ENCODE assay signal across 24 mouse cellular contexts in the genomic region with DNA sequence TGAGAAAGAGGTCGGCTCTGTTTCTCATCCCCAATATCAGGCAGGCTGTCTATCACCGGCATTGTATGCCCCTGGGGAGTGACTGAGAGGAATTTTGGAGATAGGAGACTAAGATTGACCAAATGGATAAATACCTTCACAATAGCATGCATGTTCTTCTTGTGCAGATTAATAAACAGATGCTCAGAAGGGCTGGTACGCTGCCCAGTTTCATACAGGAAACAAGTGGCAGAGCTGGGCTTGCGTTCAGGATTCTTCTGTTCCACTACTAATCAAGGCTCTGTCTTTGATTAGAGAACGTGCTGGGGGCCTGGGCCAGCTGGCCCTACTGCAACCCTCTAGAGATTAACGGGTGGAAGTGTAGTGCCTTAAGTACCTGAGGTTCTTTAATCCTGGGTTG. TPM values are rescaled to one million over a fixed set of nuclear protein-coding genes. Genes with fewer than 3 reads are reported as not detected.
DNase-seq lines count a peak whose midpoint lies in the region; ATAC-seq lines count a peak whose summit lies in the region.
"Had no signal": no experiment of that assay in that cellular context is flagged by ENCODE, and none has a peak within 500 bp of the region (broad histone marks: within the 10 kb centered on the region; RNA-seq: fewer than 3 reads in every experiment).

No protein-coding gene starts in this region.

- H3K4me1 ChIP-seq in neural tube, embryonic 15.5 days, result peaks cover 20% of the 10 kb centered on the region
- peaks cover 23% of the 10 kb centered on the region for H3K4me1 ChIP-seq in forebrain, embryonic 15.5 days

- H3K4me2 ChIP-seq in neural tube, embryonic 15.5 days, result no peak overlapping the region
- H3K4me2 ChIP-seq in forebrain, embryonic 15.5 days (replicated peaks), result no peak overlapping the region
- H3K4me2 ChIP-seq: embryonic facial prominence, embryonic 13.5 days; hindbrain, embryonic 15.5 days; midbrain, embryonic 12.5 days had no signal

- H3K4me3 ChIP-seq in neural tube, embryonic 15.5 days (replicated peaks), result no peak overlapping the region
- H3K4me3 ChIP-seq in forebrain, embryonic 15.5 days, result no peak overlapping the region
- H3K4me3 ChIP-seq: embryonic facial prominence, embryonic 13.5 days; erythroblast, embryonic 14.5 days; gastrocnemius, adult 2 months; hindbrain, embryonic 15.5 days; midbrain, embryonic 12.5 days had no signal

- no peak for ATAC-seq in neural tube, embryonic 15.5 days (ENCODE audit: low FRiP score)
- ATAC-seq in forebrain, embryonic 15.5 days (replicated peaks), result 0 out of 2 replicates have a peak, but pooled peaks have one; percentile 38
- ATAC-seq: lung, postnatal 0 days had no signal

- H3K36me3 ChIP-seq in neural tube, embryonic 15.5 days, result no peaks in the 10 kb centered on the region
- H3K36me3 ChIP-seq in forebrain, embryonic 15.5 days, result no peaks in the 10 kb centered on the region
- H3K36me3 ChIP-seq: embryonic facial prominence, embryonic 13.5 days; hindbrain, embryonic 15.5 days; midbrain, embryonic 12.5 days had no signal

- no peaks in the 10 kb centered on the region for H3K9me3 ChIP-seq in neural tube, embryonic 15.5 days (replicated peaks)
- H3K9me3 ChIP-seq in forebrain, embryonic 15.5 days, result no peaks in the 10 kb centered on the region
- H3K9me3 ChIP-seq: embryonic facial prominence, embryonic 13.5 days; hindbrain, embryonic 15.5 days; midbrain, embryonic 12.5 days had no signal

- WGBS in neural tube, embryonic 15.5 days, result 58% methylated on average over 6 of the region's 6 CpGs
- WGBS in forebrain, embryonic 15.5 days, result 30% methylated on average over 6 of the region's 6 CpGs

- peak; percentile 24 to 30 for DNase-seq in cerebellum, postnatal 14 days
- no peak for DNase-seq in cerebellum, postnatal 25 days
- peak; percentile 45 for DNase-seq in layer of hippocampus, adult 9-11 months
- DNase-seq in layer of hippocampus, postnatal 36 days, result no peak
- DNase-seq in neural tube, embryonic 10.5 days (ENCODE audit: extremely low spot score, low spot score), result no peak
- no peak for DNase-seq in thymus, postnatal 25 days
- DNase-seq: adrenal gland, postnatal 25 days; cerebellum, adult 11 months; cerebellum, postnatal 36 days; embryo, embryonic 11 days; gastrocnemius, adult 2 months; heart, postnatal 4 days; kidney, adult 2 months; thymus, adult 2 months had no signal

- no peak overlapping the region for H3K9ac ChIP-seq in neural tube, embryonic 15.5 days (replicated peaks)
- no peak overlapping the region for H3K9ac ChIP-seq in forebrain, embryonic 15.5 days (replicated peaks)
- H3K9ac ChIP-seq: embryonic facial prominence, embryonic 13.5 days; hindbrain, embryonic 15.5 days; midbrain, embryonic 12.5 days had no signal

- peak overlapping the region; percentile 43; the same call in 1 of the 2 replicates for H3K27ac ChIP-seq in neural tube, embryonic 15.5 days (replicated peaks)
- no peak overlapping the region for H3K27ac ChIP-seq in forebrain, embryonic 15.5 days (replicated peaks)
- H3K27ac ChIP-seq: embryonic facial prominence, embryonic 13.5 days; gastrocnemius, adult 2 months; hindbrain, embryonic 15.5 days; kidney, postnatal 0 days; midbrain, embryonic 12.5 days; stomach, postnatal 0 days had no signal

- no peaks in the 10 kb centered on the region; the same call in 1 of the 2 replicates for H3K27me3 ChIP-seq in neural tube, embryonic 15.5 days (replicated peaks)
- no peaks in the 10 kb centered on the region for H3K27me3 ChIP-seq in forebrain, embryonic 15.5 days

RNA-seq across cellular contexts. Expression of a gene that starts 15.5 kb away (rescaled TPM):
- total RNA-seq in layer of hippocampus, postnatal 36 days (2021), result 10 to 100 TPM; 11.8 to 13.9 TPM
- polyA plus RNA-seq in neural tube, embryonic 15.5 days (2015; fragmentation: Nextera tagmentation; extraction: Ambion mirVana), result 11.6 and 11.7 TPM in 2 replicates
- polyA plus RNA-seq in forebrain, embryonic 15.5 days (2015; fragmentation: Nextera tagmentation; extraction: Ambion mirVana), result 15.4 and 17.4 TPM in 2 replicates
- total RNA-seq: adrenal gland, postnatal 25 days; gastrocnemius, adult 2 months; megakaryocyte, adult 5-6 weeks had no signal
- polyA plus RNA-seq: erythroblast, embryonic 14.5 days had no signal

Comparison
In these comparisons a context has a peak if more than half of its experiments do, and no peak if none do; other contexts are left out.
1. DNase-seq: peak in cerebellum, postnatal 14 days (2 of 2) and layer of hippocampus, adult 9-11 months (single experiment); none in cerebellum, postnatal 25 days (0 of 2), layer of hippocampus, postnatal 36 days (0 of 2), neural tube, embryonic 10.5 days (single experiment) and thymus, postnatal 25 days (single experiment).